Mouse (Mus musculus): ENCODE results near the gene Pde4a.

Gene Pde4a

DNA sequence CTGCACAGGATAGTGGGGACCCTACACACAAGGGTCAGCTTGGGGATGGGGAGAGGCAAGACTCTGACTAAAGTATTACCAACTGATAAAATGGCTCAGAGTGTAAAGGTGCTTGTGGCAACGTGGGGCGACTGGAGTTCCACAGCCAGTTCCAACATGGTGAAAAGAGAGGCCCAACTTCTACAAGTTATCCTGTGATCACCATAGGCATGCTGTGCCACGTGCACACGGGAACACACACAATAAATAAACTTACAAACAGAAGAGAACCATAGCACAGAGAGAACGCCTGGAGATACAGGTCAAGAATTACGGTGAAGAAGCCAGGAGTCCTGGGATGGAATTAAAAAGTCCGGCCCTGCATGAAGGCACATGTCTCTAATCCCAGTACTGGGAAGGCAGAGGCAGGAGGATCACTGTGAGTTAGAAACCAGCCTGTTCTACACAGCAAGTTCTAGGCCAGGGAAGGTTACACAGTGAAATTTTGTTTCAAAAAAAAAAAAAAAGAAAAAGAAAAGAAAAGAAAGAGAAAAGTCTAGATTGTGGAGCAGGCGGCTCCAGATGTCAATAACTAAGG lies 16.3 kb upstream of the Pde4a start:
- no peak for DNase-seq

DNA sequence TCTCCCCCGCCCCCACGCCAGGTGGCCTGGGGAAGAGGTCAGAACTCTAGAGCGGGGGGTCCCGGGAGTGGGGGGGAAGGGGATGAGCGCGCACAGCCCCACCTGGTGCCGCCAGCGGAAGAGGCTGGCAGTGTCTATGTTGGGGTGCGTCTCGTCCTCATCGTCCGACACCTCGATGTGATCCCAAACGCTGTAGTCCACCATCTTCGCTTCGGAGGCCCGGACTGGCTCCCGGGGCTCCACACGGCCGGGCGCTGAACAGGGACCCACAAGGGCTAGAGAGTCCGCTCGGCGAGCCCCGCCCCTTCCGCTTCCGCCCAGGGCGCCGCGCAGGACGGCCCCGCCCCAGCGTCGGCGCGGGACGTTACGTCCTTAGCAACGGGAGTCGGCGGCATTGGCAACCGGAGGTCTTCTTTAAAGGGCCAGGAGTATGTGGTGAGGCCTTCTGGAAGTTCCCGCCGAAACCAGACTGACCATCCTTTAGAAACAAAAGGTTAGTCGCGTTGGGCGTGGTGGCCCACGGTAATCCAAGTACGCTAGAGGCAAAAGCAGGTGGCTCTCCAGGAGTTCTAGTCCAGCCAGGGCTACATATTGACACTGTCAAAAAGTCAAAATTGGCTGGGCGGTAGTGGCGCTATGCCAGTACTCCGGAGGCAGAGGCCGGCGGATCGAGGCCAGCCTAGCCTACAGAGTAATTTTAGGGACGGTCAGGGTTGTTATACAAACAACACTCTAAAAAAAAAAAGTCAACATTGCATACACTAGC lies 15.7 kb upstream of the Pde4a start, which contains the start of gene Cdc37:
Cdc37 (minus strand) TSS at position 329 of the 766 bp plus-strand sequence.
- peak; percentile 95 to 98 for DNase-seq

DNA sequence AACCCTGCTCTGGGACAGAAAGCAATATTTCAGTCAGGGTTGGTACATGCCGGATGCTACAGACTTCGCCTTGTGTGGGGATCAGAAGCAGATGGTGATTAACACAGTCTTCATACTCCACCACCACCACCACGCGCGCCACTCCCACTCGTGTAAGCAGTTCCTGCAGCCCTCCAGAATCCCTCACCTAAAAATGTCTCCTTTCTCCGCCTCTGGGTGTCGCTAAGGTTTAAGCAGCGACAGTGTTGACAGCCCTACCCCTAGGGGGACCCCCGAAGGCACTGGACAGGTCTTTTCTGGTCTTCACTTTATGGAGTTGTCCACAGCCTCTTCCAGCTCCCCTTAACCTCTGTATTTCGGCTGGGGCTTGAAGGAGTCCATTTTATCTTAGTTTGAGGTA lies 12.8 kb upstream of the Pde4a start:
- peak; percentile 50 to 75 for DNase-seq

DNA sequence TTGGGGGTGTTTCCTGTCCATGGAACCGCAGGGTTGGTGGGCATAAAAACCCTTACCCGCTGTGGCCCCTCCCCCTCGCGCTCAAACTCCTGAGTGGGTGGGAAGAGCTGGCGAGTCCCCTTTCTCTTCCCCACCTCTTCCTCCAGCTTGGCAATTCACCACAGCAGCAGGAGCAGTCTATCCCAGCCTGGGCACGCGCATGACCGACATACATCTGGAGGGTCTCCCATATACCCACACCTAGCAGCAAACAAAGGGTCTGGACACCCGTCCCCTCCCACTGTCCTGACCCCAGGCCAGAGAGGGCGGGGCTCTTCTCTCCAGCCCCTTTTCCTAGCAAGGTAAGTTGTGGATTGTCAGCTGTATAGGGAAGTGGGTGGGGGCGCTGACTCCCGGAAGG lies 12.2 kb upstream of the Pde4a start:
- no peak for DNase-seq

DNA sequence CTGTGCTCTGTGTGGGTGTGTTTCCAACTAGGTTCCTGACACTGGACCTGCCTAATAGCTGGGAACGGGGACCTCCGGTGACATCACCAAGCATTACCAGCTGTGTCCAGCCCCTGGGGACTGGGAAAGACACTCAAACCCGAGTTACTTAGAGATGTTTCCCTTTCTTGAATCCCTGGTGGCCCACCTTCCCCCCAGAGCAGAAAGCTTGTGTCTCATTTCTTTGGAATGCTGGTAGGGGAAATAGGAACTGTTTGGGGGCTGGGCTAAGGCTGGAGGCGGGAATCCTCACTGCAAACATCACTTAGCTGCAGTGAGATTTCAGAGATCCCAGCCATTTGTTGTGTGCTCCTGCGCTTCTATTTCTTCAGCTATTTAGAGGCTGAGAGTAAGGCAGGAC lies 11.7 kb upstream of the Pde4a start:
- no peak for DNase-seq

DNA sequence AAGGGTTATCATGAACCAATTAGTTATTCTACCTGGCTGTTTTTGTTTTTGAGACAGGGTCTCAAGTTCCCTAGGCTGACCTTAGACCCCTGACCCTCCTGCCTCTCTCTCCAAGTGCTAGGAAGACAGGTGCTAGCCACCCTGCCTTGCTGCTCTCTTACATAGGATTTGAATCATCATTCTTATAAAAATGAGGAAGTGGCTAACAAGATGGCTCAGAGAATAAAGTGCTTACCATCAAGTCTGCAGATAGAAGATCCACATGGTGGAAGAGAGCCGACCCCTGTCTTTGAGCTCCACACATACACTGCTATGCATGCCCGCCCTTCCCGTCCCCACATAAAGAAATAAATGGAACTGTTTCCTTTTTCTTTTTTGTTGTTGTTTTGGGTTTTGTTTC lies 10.7 kb upstream of the Pde4a start:
- no peak for DNase-seq

DNA sequence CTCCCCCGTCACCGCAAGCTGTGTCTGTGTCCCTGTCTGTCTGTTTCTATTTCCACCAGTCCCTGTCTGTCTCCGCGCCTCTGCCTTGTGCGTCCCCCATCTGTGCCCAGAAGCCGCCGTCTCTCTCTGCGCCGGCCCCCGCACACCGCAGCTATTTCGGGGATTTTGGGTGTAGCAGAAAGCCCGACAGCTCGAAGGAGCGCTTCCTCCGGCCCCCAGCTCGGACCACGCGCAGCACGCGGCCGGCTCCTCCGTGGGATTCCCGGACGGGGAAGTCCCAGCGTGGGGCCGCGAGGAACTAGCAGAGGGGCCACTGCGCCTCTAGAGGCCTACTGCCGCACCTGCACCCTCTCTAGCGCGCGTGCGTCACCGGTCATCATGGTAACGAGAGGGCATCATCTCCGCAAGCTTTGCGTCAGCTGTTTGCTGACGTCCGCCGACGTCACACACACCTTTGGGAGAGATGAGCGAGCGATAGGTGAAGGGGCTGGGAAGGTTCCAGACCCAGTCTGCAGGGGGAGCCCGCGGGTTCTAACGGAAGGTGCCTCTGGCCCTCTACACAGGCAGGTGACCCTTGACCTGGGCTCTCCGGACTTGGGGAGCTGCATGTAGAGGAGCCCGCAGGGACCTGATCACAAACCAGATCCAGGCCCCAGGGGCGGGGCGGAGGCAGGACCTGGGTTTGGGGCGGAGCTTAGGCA lies 4.2 kb upstream of the Pde4a start:
- peak; percentile 84 to 91 for DNase-seq

DNA sequence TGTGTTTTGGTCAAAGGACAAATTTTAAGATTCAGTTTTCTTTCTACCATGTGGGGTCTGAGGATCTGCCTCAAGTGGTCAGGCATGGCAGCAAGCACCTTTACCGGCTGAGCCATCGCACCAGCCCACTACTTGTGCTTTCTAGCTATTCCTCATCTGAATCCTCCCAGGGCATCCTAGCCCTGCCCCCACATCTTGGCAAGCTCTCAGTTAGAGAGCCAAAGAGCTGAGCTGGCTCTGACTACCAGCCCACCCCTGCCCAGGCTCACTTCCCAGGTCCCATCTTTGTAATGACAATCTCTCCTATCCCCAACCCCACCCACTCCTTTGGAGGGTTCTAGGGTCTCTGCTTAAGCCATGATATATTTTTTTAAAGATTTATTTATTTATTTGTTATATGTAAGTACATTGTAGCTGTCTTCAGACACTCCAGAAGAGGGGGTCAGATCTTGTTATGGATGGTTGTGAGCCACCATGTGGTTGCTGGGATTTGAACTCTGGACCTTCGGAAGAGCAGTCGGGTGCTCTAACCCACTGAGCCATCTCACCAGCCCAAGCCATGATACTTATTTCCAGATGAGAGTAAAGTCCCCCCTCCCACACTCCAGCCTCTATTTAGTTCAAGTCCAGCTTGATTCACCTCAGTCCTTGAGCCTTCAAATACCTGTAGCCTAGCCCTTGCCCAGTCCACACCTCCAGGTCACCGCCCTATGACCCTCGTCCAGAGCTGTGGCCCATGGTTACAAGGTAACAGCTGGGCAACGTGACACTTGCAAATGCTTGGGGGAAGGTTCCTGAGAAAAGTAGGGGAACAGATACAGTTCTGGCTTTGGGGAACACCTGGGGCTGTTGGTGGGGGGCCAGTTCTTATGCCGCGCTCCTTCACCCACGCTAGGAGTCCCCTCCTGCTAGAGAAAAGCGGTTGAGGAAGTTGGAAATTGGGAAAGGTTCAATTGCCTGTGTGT lies 2.1 kb upstream of the Pde4a start:
- peak in 1 of 2 experiments; percentile 46 for DNase-seq

DNA sequence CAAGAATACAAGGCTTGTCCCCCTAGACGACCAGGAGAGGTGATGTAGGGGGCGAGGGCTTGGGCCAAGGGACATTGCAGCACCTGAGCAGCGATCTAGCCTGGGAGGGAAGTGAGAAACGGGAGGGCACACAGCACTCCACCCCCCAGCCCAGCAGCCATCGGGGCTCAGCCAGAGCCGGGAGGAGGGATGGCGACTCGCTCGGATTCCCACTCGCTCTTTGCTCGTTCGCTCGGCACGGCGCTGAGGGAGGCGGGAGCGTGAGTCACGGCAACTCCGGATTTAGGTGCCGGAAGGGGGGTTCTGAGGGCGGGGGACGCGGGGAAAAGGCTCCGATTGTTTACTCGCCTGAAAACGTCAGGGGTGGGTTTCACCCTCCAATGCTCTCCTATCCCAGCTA lies 1.4 kb upstream of the Pde4a start:
- DNase-seq: peak in 1 of 2 experiments; percentile 43

DNA sequence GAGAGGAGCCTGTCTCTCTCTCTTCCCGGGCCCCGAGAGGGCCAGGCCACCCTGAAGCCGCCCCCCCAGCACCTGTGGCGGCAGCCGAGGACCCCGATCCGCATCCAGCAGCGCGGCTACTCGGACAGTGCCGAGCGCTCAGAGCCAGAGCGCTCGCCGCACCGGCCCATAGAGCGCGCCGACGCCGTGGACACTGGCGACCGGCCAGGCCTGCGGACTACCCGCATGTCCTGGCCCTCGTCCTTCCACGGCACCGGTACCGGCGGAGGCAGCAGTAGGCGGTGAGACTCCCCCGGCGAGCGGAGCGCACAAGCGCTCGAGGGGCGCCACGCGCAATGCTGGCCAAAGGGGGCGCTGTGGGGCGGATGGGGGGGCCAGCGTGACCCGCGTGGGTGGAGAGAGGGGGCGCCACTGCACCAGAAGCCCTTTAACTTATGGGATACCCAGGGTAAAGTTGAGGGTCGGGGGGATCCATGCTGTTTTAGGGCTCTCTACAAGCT lies 488 bp downstream of the Pde4a start:
- peak in 1 of 2 experiments; percentile 68 for DNase-seq

DNA sequence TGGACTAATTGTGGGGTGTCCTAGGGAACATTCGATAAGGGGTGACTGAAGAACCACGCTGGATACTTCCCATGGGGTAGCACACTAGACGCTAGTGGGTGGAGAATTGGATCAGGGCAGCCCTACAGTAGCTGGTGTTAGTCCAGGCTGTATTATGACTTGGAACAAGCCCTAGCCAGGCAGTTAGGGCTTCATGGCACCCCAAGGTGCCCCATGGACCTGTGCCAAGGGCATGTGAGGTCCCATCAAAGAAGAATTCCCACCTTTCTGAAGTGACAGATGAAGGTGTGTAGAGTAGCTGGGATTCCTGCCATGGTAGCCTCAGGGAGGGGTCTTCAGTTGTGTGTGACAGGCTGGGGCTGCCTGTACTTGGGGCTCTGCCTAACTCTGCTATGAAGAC lies 1.0 kb downstream of the Pde4a start:
- DNase-seq: no peak

DNA sequence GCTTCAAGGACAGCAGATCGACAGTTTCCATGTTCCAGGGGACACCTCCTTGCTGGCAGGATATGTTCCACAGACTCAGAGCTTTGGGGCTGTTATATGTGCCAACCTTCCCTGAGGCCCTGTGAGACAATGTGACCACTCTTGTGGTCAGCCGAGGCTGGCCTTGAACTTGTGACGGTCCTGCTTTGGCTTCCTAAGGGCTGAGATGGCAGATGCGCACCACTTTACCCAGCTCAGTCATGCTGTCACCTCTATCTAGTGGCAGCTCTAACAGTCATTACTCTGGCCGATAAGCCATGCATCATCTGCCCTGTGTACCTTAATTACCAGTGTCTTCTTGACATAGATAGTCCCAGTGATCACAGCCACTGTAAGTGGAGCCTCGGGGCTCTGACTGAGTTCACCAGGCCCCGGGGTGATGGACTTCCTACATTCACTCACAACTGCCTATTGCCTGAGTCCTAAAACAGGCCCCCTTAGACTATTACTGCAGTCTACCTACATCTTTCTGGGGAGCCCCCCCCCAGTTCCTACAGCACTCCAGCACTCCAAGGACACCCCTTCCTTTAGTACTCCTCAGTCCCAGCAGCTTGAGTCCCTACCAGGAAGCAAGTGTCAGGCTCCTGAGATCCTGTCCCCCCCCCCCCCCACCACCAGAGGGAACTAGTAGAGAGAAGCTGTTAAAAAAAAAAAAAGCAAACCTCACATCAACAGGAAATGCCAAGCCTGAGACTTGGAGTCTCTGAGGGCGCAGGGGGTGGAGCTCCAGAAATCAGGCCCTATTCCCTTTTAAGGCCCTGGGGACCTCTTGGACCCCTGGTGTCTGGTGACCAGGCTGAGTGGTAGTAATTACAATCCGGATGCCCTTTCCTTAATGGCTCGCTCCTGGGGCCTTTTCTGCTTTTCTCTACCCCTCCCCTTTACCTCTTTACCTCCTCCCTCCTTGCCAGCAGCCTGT lies 1.9 kb downstream of the Pde4a start:
- peak; percentile 65 to 71 for DNase-seq

DNA sequence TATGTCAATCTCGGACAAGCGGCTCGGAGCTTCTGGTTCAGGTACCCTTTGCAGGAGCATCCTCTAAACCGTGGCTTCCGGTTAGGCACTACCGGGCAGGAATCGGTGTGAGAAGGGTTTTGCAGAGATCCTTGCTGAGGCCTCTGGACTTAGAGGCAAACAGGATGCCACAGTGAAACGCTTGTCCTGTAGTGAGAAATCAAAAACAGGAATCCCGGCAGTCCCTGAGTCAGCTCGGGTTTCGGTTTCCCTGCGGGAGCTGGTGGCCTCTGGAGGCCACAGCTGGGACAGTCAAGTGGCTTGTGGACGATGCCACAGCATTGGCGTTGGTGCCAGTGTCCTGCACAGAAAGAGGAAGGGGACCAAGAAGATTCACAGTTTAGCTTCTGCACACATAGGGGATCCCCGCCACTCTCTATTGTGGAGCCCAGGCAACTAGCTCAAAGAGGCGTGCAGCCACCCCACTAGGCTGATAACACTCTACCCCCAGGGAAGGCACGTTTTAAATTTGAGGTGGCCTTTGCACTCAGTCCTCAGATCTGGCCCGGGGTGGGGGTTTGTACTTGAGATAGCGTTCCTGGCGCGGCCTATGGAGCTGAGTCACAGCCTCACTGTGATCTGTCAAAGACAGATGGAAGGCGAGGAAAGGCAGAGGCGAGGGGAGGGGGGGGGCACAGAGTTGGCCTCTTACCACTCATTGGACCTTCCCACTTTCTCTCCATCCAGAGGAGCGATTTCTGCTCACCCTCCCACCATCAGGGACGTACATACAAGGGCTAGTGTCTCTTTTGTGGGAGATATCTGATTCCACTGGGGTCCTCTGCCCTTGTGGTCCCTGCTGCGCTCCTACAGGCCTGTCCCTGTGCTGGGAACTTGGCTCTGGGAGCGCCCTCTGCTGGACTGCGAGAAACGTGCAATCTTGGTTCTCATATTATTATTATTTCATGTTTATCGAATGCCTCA lies 2.9 kb downstream of the Pde4a start:
- DNase-seq: peak; percentile 78 to 88

DNA sequence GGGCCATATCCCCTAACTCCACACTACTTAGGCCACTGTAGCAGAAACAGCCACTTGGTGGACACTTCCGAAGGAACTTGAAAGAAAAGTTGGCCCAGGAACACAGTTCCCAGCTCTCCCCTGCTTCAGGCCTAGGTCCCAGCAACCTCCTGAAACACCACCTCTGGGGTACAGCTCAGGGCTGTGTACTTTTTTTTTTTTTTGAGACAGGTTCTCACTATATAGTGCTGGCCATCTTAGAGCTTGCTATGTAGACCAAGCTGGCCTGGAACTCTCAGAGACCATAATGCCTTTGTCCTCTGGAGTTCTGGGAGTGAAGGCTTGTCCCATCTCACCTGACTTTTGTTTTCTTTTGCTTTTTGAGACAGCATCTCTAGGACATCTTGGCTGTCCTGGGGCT lies 3.6 kb downstream of the Pde4a start:
- no peak for DNase-seq

DNA sequence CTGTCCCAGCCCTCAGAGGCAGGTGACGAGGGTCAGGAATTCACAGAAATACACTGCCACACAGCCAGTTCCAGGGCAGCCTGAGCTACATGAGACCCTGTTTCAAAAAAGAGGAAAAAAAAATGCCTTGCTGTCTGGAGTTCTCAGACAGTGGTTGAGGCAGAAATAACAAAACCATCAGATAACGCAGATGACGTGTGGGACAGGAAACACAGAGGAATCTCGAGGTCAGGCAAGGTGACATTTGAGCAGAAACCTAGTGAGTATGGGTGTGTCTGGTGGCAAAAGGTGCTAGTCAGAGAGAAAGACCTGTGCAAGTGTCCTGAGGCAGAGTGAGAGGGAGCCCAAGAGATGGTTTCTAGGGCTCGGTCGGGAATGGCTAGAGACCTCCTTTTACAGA lies 6.8 kb downstream of the Pde4a start:
- DNase-seq: no peak

DNA sequence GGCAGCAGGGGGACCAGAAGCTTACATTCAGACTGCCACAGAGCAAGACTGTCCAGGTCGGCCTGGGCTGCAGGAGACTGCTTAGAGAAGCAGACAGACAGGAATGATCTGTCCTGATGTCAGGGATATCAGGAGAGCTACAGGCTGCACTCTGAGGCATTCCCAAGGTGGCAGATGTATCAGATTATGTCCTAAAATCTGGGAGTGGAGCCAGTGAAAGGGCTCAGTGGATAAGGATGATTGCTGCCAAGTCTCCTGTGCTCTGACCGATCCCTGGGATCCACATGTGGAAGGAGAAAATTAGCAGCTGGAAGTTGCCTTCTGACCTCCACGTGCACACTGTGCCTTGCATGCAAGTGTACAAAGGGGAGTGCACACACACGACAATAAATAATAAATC lies 14.9 kb downstream of the Pde4a start:
- no peak for DNase-seq

DNA sequence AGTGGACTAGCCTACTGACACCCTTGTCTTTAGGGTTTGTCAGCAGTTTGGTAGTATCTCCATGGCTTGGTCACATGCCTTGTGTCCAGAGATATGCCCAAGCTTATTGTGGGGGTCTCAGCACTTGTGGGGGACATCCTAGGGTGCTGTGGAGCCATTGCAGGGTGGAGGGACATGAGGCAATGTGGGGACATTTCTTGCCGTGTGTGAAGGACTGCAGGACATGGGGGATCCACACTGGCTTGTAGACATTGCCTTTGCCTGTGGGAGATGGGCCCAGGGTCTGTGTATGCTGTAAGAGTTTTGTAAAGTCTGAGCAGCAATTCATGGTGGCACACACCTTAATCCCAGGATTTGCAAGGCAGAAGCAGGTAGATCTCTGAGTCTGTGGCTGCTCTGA lies 15.3 kb downstream of the Pde4a start:
- no peak for DNase-seq

DNA sequence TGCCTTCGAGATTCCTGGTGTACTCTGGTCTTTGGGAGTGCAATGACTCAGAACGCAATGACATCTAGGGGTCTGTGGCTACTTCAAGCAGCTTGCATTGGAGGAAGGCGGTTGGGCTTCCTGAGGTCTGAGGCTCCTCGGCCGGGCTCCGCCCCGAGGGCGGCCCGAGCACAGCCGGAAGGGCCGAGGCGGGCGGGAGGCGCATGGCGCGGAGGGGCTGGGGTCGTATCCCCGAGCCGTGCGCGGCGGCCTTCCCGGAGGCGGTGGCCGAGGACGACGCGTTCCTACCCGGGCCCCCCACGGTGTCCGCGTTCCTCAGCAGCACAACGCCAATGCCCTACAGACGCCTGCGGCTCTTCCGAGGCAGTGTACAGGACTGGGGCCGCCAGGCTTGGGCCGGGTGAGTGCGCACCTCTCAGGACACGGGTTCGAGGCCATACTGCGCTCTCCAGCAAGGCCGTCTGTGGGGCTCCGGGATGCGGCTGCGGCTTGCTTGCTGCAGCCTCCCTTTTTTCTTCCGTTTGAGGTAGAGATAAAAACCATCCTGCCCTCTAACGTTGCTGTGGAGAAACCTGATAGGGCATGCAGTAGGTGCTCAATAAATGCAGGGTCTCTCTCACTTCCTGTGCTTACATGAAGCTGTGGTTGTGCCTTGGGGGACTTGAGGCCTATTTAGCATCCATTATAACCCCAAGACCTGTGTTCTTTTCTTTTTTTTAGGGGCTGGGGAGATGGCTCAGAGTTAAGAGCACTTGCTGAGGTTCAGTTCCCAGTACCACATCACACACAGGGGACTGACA lies 16.1 kb downstream of the Pde4a start:
- peak; percentile 36 to 65 for DNase-seq

DNA sequence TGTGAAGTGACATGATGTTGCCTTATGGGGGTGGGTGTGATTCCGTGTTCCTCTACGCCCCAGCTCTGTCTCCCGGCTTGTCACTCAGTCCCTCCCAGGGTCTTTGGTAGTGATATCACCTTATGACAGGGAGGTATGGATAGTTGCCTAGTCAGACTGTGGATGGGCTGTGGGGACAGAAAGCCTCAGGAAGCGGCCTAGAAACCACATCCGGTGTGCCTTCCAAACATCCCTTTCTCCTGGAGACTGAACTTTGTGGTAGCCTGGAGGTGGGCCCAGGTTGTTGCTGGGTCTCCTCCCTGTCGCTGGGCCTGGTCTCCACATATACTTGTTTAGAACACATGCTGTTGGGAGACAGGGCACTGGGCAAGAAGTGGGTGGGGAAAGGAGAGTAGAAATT lies 17.9 kb downstream of the Pde4a start:
- no peak for DNase-seq

Data from kidney, postnatal 36 days (tissue).